Mouse (Mus musculus) liver, postnatal 0 days (tissue): ENCODE results near the gene Krt33a.

Experiments
- CTCF ChIP-seq: sonication (generic); IDR thresholded peaks from 2 replicates; pipeline ENCODE4 v1.5.1; 2016; ENCODE audit warnings: antibody characterized with exemption, low read depth
- EP300 ChIP-seq: IDR thresholded peaks from 2 replicates; pipeline ENCODE4 v1.6.1; 2016; ENCODE audit warnings: antibody characterized with exemption, low read depth, mild to moderate bottlenecking

DNA sequence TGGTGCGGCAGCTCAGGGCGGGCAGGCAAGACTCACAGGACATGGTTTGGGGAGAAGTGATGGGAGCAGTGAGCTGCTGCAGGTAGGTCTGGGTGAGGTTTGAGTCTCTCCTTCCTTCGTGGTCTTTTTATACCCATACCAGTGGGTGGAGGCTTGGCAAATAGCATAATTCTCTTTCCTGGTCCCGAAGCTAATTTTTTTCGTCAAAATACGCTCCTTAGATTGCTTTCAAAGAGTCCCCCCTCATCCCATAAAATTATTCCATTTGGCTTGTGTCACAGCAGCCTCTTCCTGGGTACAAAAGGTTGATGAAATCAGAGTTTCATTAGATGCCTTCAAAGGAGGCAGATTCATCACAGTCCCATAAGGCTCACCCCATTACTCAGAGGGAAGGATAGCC lies 25.4 kb upstream of the Krt33a start, which contains the start of gene Krt34:
- TF ChIP-seq EP300 = no peak
- no peak for TF ChIP-seq CTCF
